In the genomic region with DNA sequence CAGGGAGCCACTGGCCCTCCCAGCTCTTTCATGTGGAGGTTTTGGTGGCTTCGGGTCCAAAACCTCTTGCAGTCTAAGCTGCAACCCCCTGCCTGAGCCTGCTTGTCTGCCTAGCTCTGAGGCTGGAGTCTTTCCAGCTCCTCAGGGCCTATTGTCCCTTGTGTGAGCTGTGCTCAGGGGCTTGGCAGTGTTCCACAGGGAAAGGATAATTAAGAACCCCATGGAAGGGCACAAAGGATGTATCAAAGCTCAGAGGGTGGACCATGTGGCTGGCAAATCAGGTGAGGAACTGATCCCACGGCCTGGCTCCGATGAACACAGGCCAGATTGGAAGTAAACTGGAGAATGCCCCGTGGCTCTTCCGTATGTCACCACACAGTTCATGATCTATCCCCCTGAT, we compare ENCODE assay signal across 8 mouse cellular contexts. TPM values are rescaled to one million over a fixed set of nuclear protein-coding genes. Genes with fewer than 3 reads are reported as not detected.
DNase-seq lines count a peak whose midpoint lies in the region; ATAC-seq and TF ChIP-seq lines count a peak whose summit lies in the region.

No protein-coding gene starts in this region.

- peaks cover 88% of the 10 kb centered on the region for H3K4me1 ChIP-seq in forebrain, embryonic 10.5 days
- peaks cover 71% of the 10 kb centered on the region for H3K4me1 ChIP-seq in hindbrain, embryonic 16.5 days (ENCODE audit: control insufficient read depth, insufficient read depth, low read depth, low read length)
- peaks cover 95% of the 10 kb centered on the region for H3K4me1 ChIP-seq in liver, embryonic 13.5 days (replicated peaks)

- no peaks in the 10 kb centered on the region for H3K36me3 ChIP-seq in forebrain, embryonic 10.5 days (replicated peaks)
- no peaks in the 10 kb centered on the region for H3K36me3 ChIP-seq in hindbrain, embryonic 16.5 days (ENCODE audit: control insufficient read depth, insufficient read depth, low read length)
- peaks cover 17% of the 10 kb centered on the region for H3K36me3 ChIP-seq in liver, embryonic 13.5 days

- peak; percentile 58 to 71 for DNase-seq in frontal cortex, postnatal 10 days (ENCODE audit: low spot score in 2 of 2)
- DNase-seq in Patski (ENCODE audit: low read depth, low spot score): peak; percentile 98
- no peak for DNase-seq in forebrain, embryonic 10.5 days (ENCODE audit: extremely low spot score, low spot score)
- DNase-seq in liver, embryonic 13.5 days: no peak
- no peak for DNase-seq in embryo, embryonic 11 days
- DNase-seq in gastrocnemius, postnatal 25 days: no peak

- WGBS in forebrain, embryonic 10.5 days: 44% methylated on average over 5 of the region's 5 CpGs
- WGBS in hindbrain, embryonic 16.5 days: 24% methylated on average over 5 of the region's 5 CpGs
- 87% methylated on average over 5 of the region's 5 CpGs for WGBS in liver, embryonic 13.5 days (ENCODE audit: insufficient replicate concordance)

- H3K9me3 ChIP-seq in forebrain, embryonic 10.5 days: no peaks in the 10 kb centered on the region
- no peaks in the 10 kb centered on the region for H3K9me3 ChIP-seq in hindbrain, embryonic 16.5 days (ENCODE audit: control insufficient read depth, low read length)
- H3K9me3 ChIP-seq in liver, embryonic 13.5 days (replicated peaks): no peaks in the 10 kb centered on the region

- peak overlapping the region; percentile 16; the same call in 1 of the 2 replicates for H3K4me3 ChIP-seq in forebrain, embryonic 10.5 days
- no peak overlapping the region for H3K4me3 ChIP-seq in hindbrain, embryonic 16.5 days (ENCODE audit: low read length)
- H3K4me3 ChIP-seq in liver, embryonic 13.5 days (replicated peaks): no peak overlapping the region

- no peak for ATAC-seq in frontal cortex, adult (ENCODE audit: low TSS enrichment)
- ATAC-seq in Patski: peak; percentile 26
- ATAC-seq in hindbrain, embryonic 16.5 days: peak; percentile 65
- no peak for ATAC-seq in liver, embryonic 13.5 days (ENCODE audit: low read depth)

- H3K4me2 ChIP-seq in hindbrain, embryonic 16.5 days (ENCODE audit: low read length): peak overlapping the region; percentile 4; the same call in 1 of the 2 replicates
- H3K4me2 ChIP-seq in liver, embryonic 13.5 days: no peak overlapping the region

- no peak for TF ChIP-seq CTCF in Patski (IDR thresholded peaks at IDR 0.05)

- peak overlapping the region; percentile 87 for H3K27ac ChIP-seq in forebrain, embryonic 10.5 days
- H3K27ac ChIP-seq in hindbrain, embryonic 16.5 days (ENCODE audit: low read depth, low read length): peak overlapping the region; percentile 90
- H3K27ac ChIP-seq in liver, embryonic 13.5 days: peak overlapping the region; percentile 47; the same call in 1 of the 2 replicates

- CTCF ChIA-PET in Patski (lab: Charles Lee): interaction anchor here (0.6 to 7.7 kb wide), 6 partner anchors 14 to 39 kb away, joined by 3 to 51 read pairs (median 4); a partner anchor contains a TSS

- in situ Hi-C loops in Patski (cut with MboI; ENCODE audit: low pct_unique_long_range_greater_than_20kb): no loop called here

- no peaks in the 10 kb centered on the region for H3K27me3 ChIP-seq in Patski
- no peaks in the 10 kb centered on the region for H3K27me3 ChIP-seq in forebrain, embryonic 10.5 days (ENCODE audit: poor library complexity, severe bottlenecking)
- no peaks in the 10 kb centered on the region for H3K27me3 ChIP-seq in hindbrain, embryonic 16.5 days (replicated peaks; ENCODE audit: control insufficient read depth, insufficient read depth, low read length)
- H3K27me3 ChIP-seq in liver, embryonic 13.5 days: no peaks in the 10 kb centered on the region

- H3K9ac ChIP-seq in hindbrain, embryonic 16.5 days (ENCODE audit: low read depth, low read length): 0 out of 2 replicates have a peak overlapping the region, but pooled peaks have one; percentile 1
- no peak overlapping the region for H3K9ac ChIP-seq in liver, embryonic 13.5 days

- POLR2A ChIA-PET in Patski (lab: Charles Lee): interaction anchor here (0.7 to 4.2 kb wide), 5 partner anchors 12 to 55 kb away, joined by 3 to 31 read pairs (median 3); a partner anchor contains a TSS

RNA-seq across cellular contexts. Expression of a gene that starts 22.4 kb away (rescaled TPM):
- 125 TPM for polyA plus RNA-seq in Patski (2021)
- 10.7 and 11.7 TPM in 2 replicates for polyA plus RNA-seq in forebrain, embryonic 10.5 days (2016; fragmentation: Nextera tagmentation; extraction: Ambion mirVana)
- 15.1 and 17.4 TPM in 2 replicates for polyA plus RNA-seq in hindbrain, embryonic 16.5 days (2015; fragmentation: Nextera tagmentation; extraction: Ambion mirVana)
- 21.4 and 22.7 TPM in 2 replicates for polyA plus RNA-seq in liver, embryonic 13.5 days (2015; fragmentation: Nextera tagmentation; extraction: Ambion mirVana)
- total RNA-seq in gastrocnemius, postnatal 25 days (2021): 10 to 100 TPM; 44.3 to 48.3 TPM

RNA-seq across cellular contexts. Expression of a gene that starts 22.7 kb away (rescaled TPM):
- 10.5 TPM for polyA plus RNA-seq in Patski (2021)
- polyA plus RNA-seq in forebrain, embryonic 10.5 days (2016; fragmentation: Nextera tagmentation; extraction: Ambion mirVana): 0.37 and 0.84 TPM in 2 replicates
- 2.0 and 2.4 TPM in 2 replicates for polyA plus RNA-seq in hindbrain, embryonic 16.5 days (2015; fragmentation: Nextera tagmentation; extraction: Ambion mirVana)
- polyA plus RNA-seq in liver, embryonic 13.5 days (2015; fragmentation: Nextera tagmentation; extraction: Ambion mirVana): 1.8 and 1.9 TPM in 2 replicates
- total RNA-seq in gastrocnemius, postnatal 25 days (2021): under 1 TPM in 1 of 2 experiments, not detected in 1; 0.18 TPM

RNA-seq across cellular contexts. Expression of a gene that starts 46.3 kb away (rescaled TPM):
- polyA plus RNA-seq in Patski (2021): 14.0 TPM
- 16.5 and 17.8 TPM in 2 replicates for polyA plus RNA-seq in forebrain, embryonic 10.5 days (2016; fragmentation: Nextera tagmentation; extraction: Ambion mirVana)
- 29.3 and 33.7 TPM in 2 replicates for polyA plus RNA-seq in hindbrain, embryonic 16.5 days (2015; fragmentation: Nextera tagmentation; extraction: Ambion mirVana)
- polyA plus RNA-seq in liver, embryonic 13.5 days (2015; fragmentation: Nextera tagmentation; extraction: Ambion mirVana): 5.7 and 6.5 TPM in 2 replicates
- 1 to 10 TPM; 4.8 to 6.3 TPM for total RNA-seq in gastrocnemius, postnatal 25 days (2021)

RNA-seq across cellular contexts. Expression of a gene that starts 46.4 kb away (rescaled TPM):
- polyA plus RNA-seq in Patski (2021): 54.0 TPM
- 63.3 and 64.1 TPM in 2 replicates for polyA plus RNA-seq in forebrain, embryonic 10.5 days (2016; fragmentation: Nextera tagmentation; extraction: Ambion mirVana)
- polyA plus RNA-seq in hindbrain, embryonic 16.5 days (2015; fragmentation: Nextera tagmentation; extraction: Ambion mirVana): 38.4 and 42.0 TPM in 2 replicates
- 22.9 and 26.0 TPM in 2 replicates for polyA plus RNA-seq in liver, embryonic 13.5 days (2015; fragmentation: Nextera tagmentation; extraction: Ambion mirVana)
- 10 to 100 TPM; 15.7 to 17.1 TPM for total RNA-seq in gastrocnemius, postnatal 25 days (2021)

RNA-seq across cellular contexts. Expression of a gene that starts 55.1 kb away (rescaled TPM):
- polyA plus RNA-seq in Patski (2021): 13.4 TPM
- 3.7 and 4.4 TPM in 2 replicates for polyA plus RNA-seq in forebrain, embryonic 10.5 days (2016; fragmentation: Nextera tagmentation; extraction: Ambion mirVana)
- 2.3 and 2.7 TPM in 2 replicates for polyA plus RNA-seq in hindbrain, embryonic 16.5 days (2015; fragmentation: Nextera tagmentation; extraction: Ambion mirVana)
- polyA plus RNA-seq in liver, embryonic 13.5 days (2015; fragmentation: Nextera tagmentation; extraction: Ambion mirVana): 4.0 and 4.7 TPM in 2 replicates
- 10 to 100 TPM in 1 of 2 experiments, 1 to 10 TPM in 1; 9.4 to 11.7 TPM for total RNA-seq in gastrocnemius, postnatal 25 days (2021)

Comparison
In these comparisons a context has a peak if more than half of its experiments do, and no peak if none do; other contexts are left out.
1. DNase-seq: peak in frontal cortex, postnatal 10 days (2 of 2) and Patski (single experiment); none in forebrain, embryonic 10.5 days (single experiment), liver, embryonic 13.5 days (single experiment), embryo, embryonic 11 days (single experiment) and gastrocnemius, postnatal 25 days (single experiment).
2. ATAC-seq: peak in Patski (single experiment) and hindbrain, embryonic 16.5 days (single experiment); none in frontal cortex, adult (single experiment) and liver, embryonic 13.5 days (single experiment).
3. Peak in every context shown above with its lines, with median percentiles within 50 percentile points of each other: H3K27ac ChIP-seq.